Mouse (Mus musculus): ENCODE results near the gene Isx. TPM values are rescaled to one million over a fixed set of nuclear protein-coding genes. Genes with fewer than 3 reads are reported as not detected.

Gene Isx
- not detected for polyA plus RNA-seq (2014; fragmentation: Illumina TruSeq; extraction: RNeasy Lipid Tissue Mini Kit (QIAGEN cat#74804))

DNA sequence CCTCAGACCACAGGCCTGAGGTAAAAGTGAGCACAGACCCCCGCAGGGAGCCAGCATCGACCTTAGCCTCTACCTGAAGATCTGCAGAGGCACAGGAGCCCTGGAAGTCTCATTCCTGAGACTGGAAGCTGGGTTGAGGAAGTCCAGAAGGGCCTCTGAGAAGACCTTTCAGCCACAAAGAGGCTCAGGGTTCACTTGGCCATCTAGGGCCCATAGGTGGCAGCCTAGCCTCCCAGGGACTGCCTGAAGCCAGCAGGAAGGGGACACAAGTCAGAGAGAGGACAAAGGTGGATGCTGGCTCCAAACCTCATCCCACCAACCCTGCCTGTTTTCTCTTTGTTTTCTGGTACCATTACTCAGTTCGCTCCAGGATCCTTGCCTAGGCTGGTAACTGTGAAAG, at the start of gene Isx:
Isx (plus strand) TSS at position 234 of the 400 bp plus-strand sequence.

Other genes with a start within 250 kb of the Isx start
- gene Hmgxb4, start 120.2 kb downstream of the Isx start, polyA plus RNA-seq (2014; fragmentation: Illumina TruSeq; extraction: RNeasy Lipid Tissue Mini Kit (QIAGEN cat#74804)) = 43.0 TPM
- gene Tom1, start 160.5 kb downstream of the Isx start, polyA plus RNA-seq (2014; fragmentation: Illumina TruSeq; extraction: RNeasy Lipid Tissue Mini Kit (QIAGEN cat#74804)) = 0.66 TPM
- 5.5 TPM for gene Hmox1, start 220.4 kb downstream of the Isx start, polyA plus RNA-seq (2014; fragmentation: Illumina TruSeq; extraction: RNeasy Lipid Tissue Mini Kit (QIAGEN cat#74804))
- 5.1 TPM for gene Mcm5, start 236.4 kb downstream of the Isx start, polyA plus RNA-seq (2014; fragmentation: Illumina TruSeq; extraction: RNeasy Lipid Tissue Mini Kit (QIAGEN cat#74804))